Mouse (Mus musculus) gastrocnemius, postnatal 25 days (tissue): ENCODE measurements around the gene Prr19. TPM values are rescaled to one million over a fixed set of nuclear protein-coding genes. Genes with fewer than 3 reads are reported as not detected.

Source experiments
- DNase-seq: peaks from one replicate; pipeline ENCODE4 v3.0.0; 2022
- total RNA-seq, 2 experiments: library from RNA; stranded (reverse); gene quantifications; 1 replicate in 1 of 2; 2 replicates in 1 of 2; pipeline ENCODE4 v1.2.3; 2021

Prr19 gene
- total RNA-seq, 2 experiments from 2014 or later = not detected

GRCm38 (mm10) chr7:25292107-25292506 is 9.1 kb upstream of the Prr19 start:
- DNase-seq = no peak

- DNase-seq = no peak
These were observed 7.9 kb upstream of the Prr19 start for GRCm38 (mm10) chr7:25293191-25293739.

- no peak for DNase-seq
These were observed 6.7 kb upstream of the Prr19 start for GRCm38 (mm10) chr7:25294495-25294894.

- no peak for DNase-seq
These were observed 6.1 kb upstream of the Prr19 start for GRCm38 (mm10) chr7:25294960-25295722.

- no peak for DNase-seq
These were observed 4.2 kb upstream of the Prr19 start for GRCm38 (mm10) chr7:25296945-25297453.

GRCm38 (mm10) chr7:25297454-25298325 is 3.5 kb upstream of the Prr19 start, which contains the start of gene Pafah1b3:
Gene Pafah1b3 (minus strand): TSS chr7:25297986.
- DNase-seq = peak; percentile 56

GRCm38 (mm10) chr7:25303003-25303684 is 1.9 kb downstream of the Prr19 start:
- no peak for DNase-seq

GRCm38 (mm10) chr7:25303685-25304006 is 2.4 kb downstream of the Prr19 start:
- DNase-seq = no peak

GRCm38 (mm10) chr7:25305481-25305880 is 4.3 kb downstream of the Prr19 start:
- DNase-seq = no peak

GRCm38 (mm10) chr7:25305956-25306613 is 4.9 kb downstream of the Prr19 start, which contains the start of gene Tmem145:
Gene Tmem145 (plus strand): TSS chr7:25306106.
- no peak for DNase-seq

- no peak for DNase-seq
These were observed 5.4 kb downstream of the Prr19 start for GRCm38 (mm10) chr7:25306614-25306996.

- DNase-seq = no peak
These were observed 7.6 kb downstream of the Prr19 start for GRCm38 (mm10) chr7:25308702-25309318.

GRCm38 (mm10) chr7:25309425-25309824 is 8.2 kb downstream of the Prr19 start:
- DNase-seq = no peak

GRCm38 (mm10) chr7:25311193-25311592 is 10.0 kb downstream of the Prr19 start:
- no peak for DNase-seq

- DNase-seq = no peak
These were observed 12.1 kb downstream of the Prr19 start for GRCm38 (mm10) chr7:25313325-25313724.

- no peak for DNase-seq
These were observed 13.5 kb downstream of the Prr19 start for GRCm38 (mm10) chr7:25314606-25315305.

GRCm38 (mm10) chr7:25315306-25316041 is 14.3 kb downstream of the Prr19 start:
- peak; percentile 21 for DNase-seq

- peak; percentile 94 for DNase-seq
These were observed 15.6 kb downstream of the Prr19 start, which contains the start of gene Megf8 for GRCm38 (mm10) chr7:25316532-25317445. Gene Megf8 (plus strand): TSS chr7:25317164.
